Mouse (Mus musculus): ENCODE measurements around the gene Anks1b. TPM values are rescaled to one million over a fixed set of nuclear protein-coding genes. Genes with fewer than 3 reads are reported as not detected.

Anks1b gene
- polyA plus RNA-seq, 1 experiment = 0.03 TPM

DNA sequence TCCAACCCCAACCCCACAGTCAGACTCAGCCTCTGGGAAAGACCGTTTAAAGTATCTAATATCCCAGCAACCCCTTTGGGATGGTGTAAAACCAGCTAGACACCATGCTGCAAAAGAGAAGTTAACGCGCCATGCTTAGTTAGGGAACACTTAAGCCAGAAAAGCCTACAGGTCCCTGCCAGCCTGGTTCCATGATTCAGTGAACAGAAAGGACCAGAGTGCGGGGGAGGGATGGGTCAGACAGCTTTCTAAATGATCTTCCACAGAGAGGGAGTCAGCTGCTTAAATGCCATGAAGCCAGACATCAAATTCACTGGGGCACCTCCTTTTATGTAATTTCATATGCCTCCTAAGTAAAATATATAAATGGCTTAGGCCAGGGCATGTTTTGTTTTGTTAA is 764.0 kb downstream of the Anks1b start:
- no peaks in the 10 kb centered on the region for H3K36me3 ChIP-seq (ENCODE audit: control insufficient read depth, insufficient read depth, low read length)
- WGBS = 87% methylated on average over 4 of the region's 4 CpGs
- no peak overlapping the region for H3K4me3 ChIP-seq (ENCODE audit: low read depth, low read length)
- no peak overlapping the region for H3K27ac ChIP-seq (ENCODE audit: insufficient read depth, low read depth, low read length)
- H3K27me3 ChIP-seq (ENCODE audit: control insufficient read depth, insufficient read depth, low read length) = no peaks in the 10 kb centered on the region
- no peaks in the 10 kb centered on the region for H3K4me1 ChIP-seq (ENCODE audit: control insufficient read depth, insufficient read depth, insufficient read length, low read length)
- TF ChIP-seq CTCF (IDR thresholded peaks at IDR 0.05; ENCODE audit: extremely low read depth, insufficient read length, insufficient replicate concordance, low read depth, low read length) (no peak), POLR2A (IDR thresholded peaks at IDR 0.05; ENCODE audit: low read depth, low read length) (no peak)

DNA sequence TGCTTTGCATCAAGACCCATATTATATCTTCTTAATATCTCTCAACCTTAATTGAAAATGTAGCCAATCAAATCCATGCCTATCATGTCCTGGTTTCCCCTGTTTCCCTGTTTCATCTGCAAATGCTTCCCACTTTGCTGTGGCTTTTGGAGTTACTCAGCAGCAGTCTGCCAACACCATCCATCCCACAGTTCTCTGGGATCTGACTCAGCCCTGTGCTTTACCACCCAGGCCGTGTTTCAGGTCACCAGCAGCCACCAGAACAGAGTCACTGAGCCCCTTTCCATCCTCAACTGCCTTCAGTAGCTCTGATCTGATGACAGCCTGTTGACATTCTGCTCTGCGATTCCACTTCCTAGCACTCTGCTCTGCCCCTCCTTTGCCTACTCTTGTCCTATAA is 776.4 kb downstream of the Anks1b start:
- no peaks in the 10 kb centered on the region for H3K27me3 ChIP-seq (ENCODE audit: control insufficient read depth, insufficient read depth, low read length)
- no peak for TF ChIP-seq CTCF (IDR thresholded peaks at IDR 0.05; ENCODE audit: extremely low read depth, insufficient read length, insufficient replicate concordance, low read depth, low read length)
- no peak for TF ChIP-seq POLR2A (IDR thresholded peaks at IDR 0.05; ENCODE audit: low read depth, low read length)
- no peaks in the 10 kb centered on the region for H3K36me3 ChIP-seq (ENCODE audit: control insufficient read depth, insufficient read depth, low read length)
- H3K27ac ChIP-seq (ENCODE audit: insufficient read depth, low read depth, low read length) = no peak overlapping the region
- no peaks in the 10 kb centered on the region for H3K4me1 ChIP-seq (ENCODE audit: control insufficient read depth, insufficient read depth, insufficient read length, low read length)
- WGBS = 56% methylated on average over 2 of the region's 2 CpGs
- no peak overlapping the region for H3K4me3 ChIP-seq (ENCODE audit: low read depth, low read length)

- no peak for TF ChIP-seq POLR2A (IDR thresholded peaks at IDR 0.05; ENCODE audit: low read depth, low read length)
Observed at GRCm38 (mm10) chr10:90657416-90658120, 784.3 kb downstream of the Anks1b start.

DNA sequence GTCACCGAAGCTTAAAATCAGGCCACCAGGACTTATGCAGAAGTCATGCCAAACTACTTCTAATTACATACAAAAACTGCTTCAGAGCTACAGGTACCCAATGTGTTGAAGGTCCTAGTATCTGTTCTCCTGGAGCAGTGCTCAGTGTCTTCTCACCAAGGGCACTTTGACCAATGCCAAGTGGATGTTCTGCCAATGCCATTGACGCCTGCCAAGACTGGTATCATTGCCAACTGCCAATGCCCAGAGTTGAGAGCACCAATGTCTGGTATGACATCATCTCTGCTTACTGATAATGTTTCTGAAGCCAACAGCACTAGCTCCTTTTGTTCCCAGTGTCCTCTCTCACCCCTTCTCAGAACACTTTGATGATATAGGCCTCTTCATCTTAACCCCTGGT is 793.4 kb downstream of the Anks1b start:
- no peak overlapping the region for H3K4me3 ChIP-seq (ENCODE audit: low read depth, low read length)
- TF ChIP-seq POLR2A (IDR thresholded peaks at IDR 0.05; ENCODE audit: low read depth, low read length) = no peak
- TF ChIP-seq CTCF (IDR thresholded peaks at IDR 0.05; ENCODE audit: extremely low read depth, insufficient read length, insufficient replicate concordance, low read depth, low read length) = no peak
- H3K27me3 ChIP-seq (ENCODE audit: control insufficient read depth, insufficient read depth, low read length) = no peaks in the 10 kb centered on the region
- H3K36me3 ChIP-seq (ENCODE audit: control insufficient read depth, insufficient read depth, low read length) = no peaks in the 10 kb centered on the region
- WGBS = 82% methylated on average over 2 of the region's 2 CpGs
- H3K27ac ChIP-seq (ENCODE audit: insufficient read depth, low read depth, low read length) = no peak overlapping the region
- H3K4me1 ChIP-seq (ENCODE audit: control insufficient read depth, insufficient read depth, insufficient read length, low read length) = no peaks in the 10 kb centered on the region

More at GRCm38 (mm10) chr10:90657416-90658120, 784.3 kb downstream of the Anks1b start:
- no peak overlapping the region for H3K27ac ChIP-seq (ENCODE audit: insufficient read depth, low read depth, low read length)
- no peaks in the 10 kb centered on the region for H3K27me3 ChIP-seq (ENCODE audit: control insufficient read depth, insufficient read depth, low read length)
- no peaks in the 10 kb centered on the region for H3K4me1 ChIP-seq (ENCODE audit: control insufficient read depth, insufficient read depth, insufficient read length, low read length)
- H3K36me3 ChIP-seq (ENCODE audit: control insufficient read depth, insufficient read depth, low read length) = no peaks in the 10 kb centered on the region
- 73% methylated on average over 7 of the region's 7 CpGs for WGBS
- H3K4me3 ChIP-seq (ENCODE audit: low read depth, low read length) = no peak overlapping the region

- H3K4me3 ChIP-seq (ENCODE audit: low read depth, low read length) = no peak overlapping the region
- H3K27ac ChIP-seq (ENCODE audit: insufficient read depth, low read depth, low read length) = no peak overlapping the region
- no peaks in the 10 kb centered on the region for H3K4me1 ChIP-seq (ENCODE audit: control insufficient read depth, insufficient read depth, insufficient read length, low read length)
- H3K27me3 ChIP-seq (ENCODE audit: control insufficient read depth, insufficient read depth, low read length) = no peaks in the 10 kb centered on the region
- TF ChIP-seq CTCF (IDR thresholded peaks at IDR 0.05; ENCODE audit: extremely low read depth, insufficient read length, insufficient replicate concordance, low read depth, low read length) = no peak
- no peak for TF ChIP-seq POLR2A (IDR thresholded peaks at IDR 0.05; ENCODE audit: low read depth, low read length)
- H3K36me3 ChIP-seq (ENCODE audit: control insufficient read depth, insufficient read depth, low read length) = no peaks in the 10 kb centered on the region
- 86% methylated on average over 3 of the region's 3 CpGs for WGBS
Observed at GRCm38 (mm10) chr10:90670291-90670690, 797.0 kb downstream of the Anks1b start.

DNA sequence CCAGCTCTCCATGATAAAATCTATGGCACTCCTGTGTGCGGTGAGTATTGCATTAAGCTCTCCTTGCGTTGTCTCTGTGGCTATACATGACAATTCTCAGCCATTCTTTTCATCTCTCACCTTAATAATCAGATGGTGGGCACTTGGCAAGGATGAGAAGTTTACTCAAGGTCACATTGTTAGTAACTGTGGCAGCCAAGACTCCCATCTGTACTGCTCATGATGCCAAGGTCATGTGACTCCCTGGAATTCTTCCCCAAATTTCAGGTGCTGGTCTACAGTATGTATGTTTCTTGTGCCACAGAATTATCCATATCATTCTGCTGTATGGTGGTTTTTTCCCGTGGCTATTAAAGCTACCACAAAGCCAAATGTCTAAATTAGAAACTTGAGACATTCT is 798.8 kb downstream of the Anks1b start:
- WGBS = 83% methylated on average over 3 of the region's 3 CpGs
- Histone ChIP-seq H3K27me3 (ENCODE audit: control insufficient read depth, insufficient read depth, low read length) (no peaks in the 10 kb centered on the region), H3K36me3 (ENCODE audit: control insufficient read depth, insufficient read depth, low read length) (no peaks in the 10 kb centered on the region), H3K27ac (ENCODE audit: insufficient read depth, low read depth, low read length) (no peak overlapping the region), H3K4me3 (ENCODE audit: low read depth, low read length) (no peak overlapping the region), H3K4me1 (ENCODE audit: control insufficient read depth, insufficient read depth, insufficient read length, low read length) (no peaks in the 10 kb centered on the region)
- TF ChIP-seq POLR2A (IDR thresholded peaks at IDR 0.05; ENCODE audit: low read depth, low read length) (no peak), CTCF (IDR thresholded peaks at IDR 0.05; ENCODE audit: extremely low read depth, insufficient read length, insufficient replicate concordance, low read depth, low read length) (no peak)

DNA sequence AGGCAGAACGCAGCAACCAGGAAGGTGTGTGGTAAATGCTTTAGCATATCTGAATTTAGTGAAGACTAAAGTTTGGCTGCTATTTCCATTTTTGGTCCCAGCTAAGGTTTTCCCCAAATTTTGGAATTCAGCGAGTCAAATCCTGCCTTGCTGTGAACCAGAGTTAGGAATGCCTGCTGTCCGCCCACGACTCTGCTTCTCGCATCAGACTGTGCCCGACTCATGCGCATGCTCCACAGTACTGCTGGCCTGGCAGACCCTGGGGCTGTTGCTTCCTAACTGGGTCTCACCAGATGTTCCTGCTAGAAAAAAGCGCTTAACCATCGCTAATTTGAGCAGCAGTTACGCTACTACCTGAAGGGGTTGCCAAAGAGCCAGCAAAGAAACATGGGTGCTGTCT is 801.1 kb downstream of the Anks1b start:
- TF ChIP-seq POLR2A (IDR thresholded peaks at IDR 0.05; ENCODE audit: low read depth, low read length) = no peak
- TF ChIP-seq CTCF (IDR thresholded peaks at IDR 0.05; ENCODE audit: extremely low read depth, insufficient read length, insufficient replicate concordance, low read depth, low read length) = no peak
- H3K27me3 ChIP-seq (ENCODE audit: control insufficient read depth, insufficient read depth, low read length) = no peaks in the 10 kb centered on the region
- no peaks in the 10 kb centered on the region for H3K36me3 ChIP-seq (ENCODE audit: control insufficient read depth, insufficient read depth, low read length)
- H3K4me1 ChIP-seq (ENCODE audit: control insufficient read depth, insufficient read depth, insufficient read length, low read length) = no peaks in the 10 kb centered on the region
- H3K4me3 ChIP-seq (ENCODE audit: low read depth, low read length) = no peak overlapping the region
- H3K27ac ChIP-seq (ENCODE audit: insufficient read depth, low read depth, low read length) = no peak overlapping the region
- WGBS = 87% methylated on average over 10 of the region's 10 CpGs

Data from small intestine, adult 2 months (tissue).